Mouse (Mus musculus): Measurements from ENCODE around the gene Abcc6.

Gene Abcc6

DNA sequence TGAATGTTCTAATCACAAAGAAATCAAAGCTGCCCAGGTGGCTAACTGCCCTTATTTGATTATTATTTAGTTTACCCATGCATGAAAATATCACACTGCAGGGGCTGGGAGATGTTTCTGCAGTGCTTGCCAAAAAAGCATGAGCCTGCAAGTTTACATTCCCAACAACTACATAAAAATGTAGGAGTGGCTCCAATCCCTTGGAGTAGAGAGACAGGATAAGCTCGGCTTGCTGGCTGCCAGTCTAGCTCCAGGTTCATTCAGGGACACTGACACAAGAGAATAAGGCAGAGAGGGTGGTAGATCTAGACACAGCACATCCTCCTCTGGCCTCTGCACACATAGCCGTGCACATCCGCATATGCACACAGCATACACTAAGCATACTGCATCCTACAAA is 10.5 kb downstream of the Abcc6 start:
- Histone ChIP-seq H3K9me3 (ENCODE audit: low read length) (no peaks in the 10 kb centered on the region), H3K4me1 (replicated peaks; ENCODE audit: low read depth, low read length) (no peaks in the 10 kb centered on the region), H3K4me3 (replicated peaks; ENCODE audit: low read length) (no peak overlapping the region), H3K36me3 (ENCODE audit: insufficient read depth, low read length) (no peaks in the 10 kb centered on the region), H3K27me3 (ENCODE audit: insufficient read depth, low read length) (peaks cover 4% of the 10 kb centered on the region; the same call in 1 of the 2 replicates)
- TF ChIP-seq CTCF (conservative IDR thresholded peaks at IDR 0.05; ENCODE audit: low read length) (no peak), NANOG (IDR thresholded peaks at IDR 0.05; ENCODE audit: borderline replicate concordance, low read length) (no peak)

GRCm38 (mm10) chr7:46013266-46014010 is 16.7 kb downstream of the Abcc6 start:
- peaks cover 20% of the 10 kb centered on the region for H3K4me1 ChIP-seq (replicated peaks; ENCODE audit: low read depth, low read length)
- H3K4me3 ChIP-seq (replicated peaks; ENCODE audit: low read length), result no peak overlapping the region
- no peaks in the 10 kb centered on the region for H3K36me3 ChIP-seq (ENCODE audit: insufficient read depth, low read length)
- peaks cover 5% of the 10 kb centered on the region; the same call in 1 of the 2 replicates for H3K27me3 ChIP-seq (ENCODE audit: insufficient read depth, low read length)
- H3K9me3 ChIP-seq (ENCODE audit: low read length), result no peaks in the 10 kb centered on the region
- TF ChIP-seq POU5F1 (IDR thresholded peaks at IDR 0.05; ENCODE audit: borderline replicate concordance, low read length) (no peak), NANOG (IDR thresholded peaks at IDR 0.05; ENCODE audit: borderline replicate concordance, low read length) (no peak), CTCF (conservative IDR thresholded peaks at IDR 0.05; ENCODE audit: low read length) (no peak)

- TF ChIP-seq POU5F1 (IDR thresholded peaks at IDR 0.05; ENCODE audit: borderline replicate concordance, low read length) (no peak), CTCF (conservative IDR thresholded peaks at IDR 0.05; ENCODE audit: low read length) (no peak), NANOG (IDR thresholded peaks at IDR 0.05; ENCODE audit: borderline replicate concordance, low read length) (no peak)
- Histone ChIP-seq H3K27me3 (ENCODE audit: insufficient read depth, low read length) (peaks cover 5% of the 10 kb centered on the region; the same call in 1 of the 2 replicates), H3K36me3 (ENCODE audit: insufficient read depth, low read length) (no peaks in the 10 kb centered on the region), H3K9me3 (ENCODE audit: low read length) (no peaks in the 10 kb centered on the region), H3K4me3 (replicated peaks; ENCODE audit: low read length) (no peak overlapping the region), H3K4me1 (replicated peaks; ENCODE audit: low read depth, low read length) (peaks cover 20% of the 10 kb centered on the region)
These were observed 18.0 kb downstream of the Abcc6 start for GRCm38 (mm10) chr7:46012121-46012520.

DNA sequence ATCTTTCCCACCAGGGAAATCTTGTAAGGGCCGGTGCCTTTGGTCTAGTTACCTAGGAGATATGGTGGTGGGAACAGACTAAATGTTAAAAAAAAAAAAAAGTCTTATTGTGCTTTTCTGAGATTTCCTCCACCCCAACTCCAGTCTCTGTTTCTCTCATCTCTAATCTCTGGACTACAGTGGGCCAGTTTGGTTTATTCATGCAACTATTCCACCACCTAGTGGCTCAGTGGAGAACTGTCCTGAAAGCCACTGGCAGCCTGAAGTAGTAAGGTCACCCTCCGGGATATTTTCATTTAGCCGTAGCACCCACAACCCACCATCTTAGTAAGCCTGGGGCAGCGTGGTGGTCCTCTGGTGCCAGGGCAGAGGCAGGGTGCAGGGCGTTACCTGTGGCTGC is 20.5 kb downstream of the Abcc6 start:
- TF ChIP-seq POU5F1 (IDR thresholded peaks at IDR 0.05; ENCODE audit: borderline replicate concordance, low read length) (no peak), CTCF (conservative IDR thresholded peaks at IDR 0.05; ENCODE audit: low read length) (peak; percentile 88)
- peaks cover 20% of the 10 kb centered on the region for H3K4me1 ChIP-seq (replicated peaks; ENCODE audit: low read depth, low read length)
- H3K9me3 ChIP-seq (ENCODE audit: low read length), result no peaks in the 10 kb centered on the region
- no peak overlapping the region for H3K4me3 ChIP-seq (replicated peaks; ENCODE audit: low read length)
- peaks cover 16% of the 10 kb centered on the region; the same call in 1 of the 2 replicates for H3K27me3 ChIP-seq (ENCODE audit: insufficient read depth, low read length)
- H3K36me3 ChIP-seq (ENCODE audit: insufficient read depth, low read length), result no peaks in the 10 kb centered on the region

GRCm38 (mm10) chr7:46002748-46003147 is 27.4 kb downstream of the Abcc6 start:
- Histone ChIP-seq H3K4me3 (replicated peaks; ENCODE audit: low read length) (no peak overlapping the region), H3K9me3 (ENCODE audit: low read length) (no peaks in the 10 kb centered on the region), H3K4me1 (replicated peaks; ENCODE audit: low read depth, low read length) (peaks cover 15% of the 10 kb centered on the region), H3K36me3 (ENCODE audit: insufficient read depth, low read length) (no peaks in the 10 kb centered on the region), H3K27me3 (ENCODE audit: insufficient read depth, low read length) (peaks cover 11% of the 10 kb centered on the region; the same call in 1 of the 2 replicates)
- TF ChIP-seq CTCF (conservative IDR thresholded peaks at IDR 0.05; ENCODE audit: low read length), result peak; percentile 75
- TF ChIP-seq POU5F1 (IDR thresholded peaks at IDR 0.05; ENCODE audit: borderline replicate concordance, low read length), result no peak
- no peak for TF ChIP-seq NANOG (IDR thresholded peaks at IDR 0.05; ENCODE audit: borderline replicate concordance, low read length)

GRCm38 (mm10) chr7:46000577-46000976 is 29.5 kb downstream of the Abcc6 start:
- Histone ChIP-seq H3K4me3 (replicated peaks; ENCODE audit: low read length) (no peak overlapping the region), H3K9me3 (ENCODE audit: low read length) (no peaks in the 10 kb centered on the region), H3K27me3 (ENCODE audit: insufficient read depth, low read length) (peaks cover 8% of the 10 kb centered on the region; the same call in 1 of the 2 replicates), H3K36me3 (ENCODE audit: insufficient read depth, low read length) (no peaks in the 10 kb centered on the region), H3K4me1 (replicated peaks; ENCODE audit: low read depth, low read length) (peaks cover 15% of the 10 kb centered on the region)
- no peak for TF ChIP-seq NANOG (IDR thresholded peaks at IDR 0.05; ENCODE audit: borderline replicate concordance, low read length)
- TF ChIP-seq POU5F1 (IDR thresholded peaks at IDR 0.05; ENCODE audit: borderline replicate concordance, low read length), result no peak
- no peak for TF ChIP-seq CTCF (conservative IDR thresholded peaks at IDR 0.05; ENCODE audit: low read length)

DNA sequence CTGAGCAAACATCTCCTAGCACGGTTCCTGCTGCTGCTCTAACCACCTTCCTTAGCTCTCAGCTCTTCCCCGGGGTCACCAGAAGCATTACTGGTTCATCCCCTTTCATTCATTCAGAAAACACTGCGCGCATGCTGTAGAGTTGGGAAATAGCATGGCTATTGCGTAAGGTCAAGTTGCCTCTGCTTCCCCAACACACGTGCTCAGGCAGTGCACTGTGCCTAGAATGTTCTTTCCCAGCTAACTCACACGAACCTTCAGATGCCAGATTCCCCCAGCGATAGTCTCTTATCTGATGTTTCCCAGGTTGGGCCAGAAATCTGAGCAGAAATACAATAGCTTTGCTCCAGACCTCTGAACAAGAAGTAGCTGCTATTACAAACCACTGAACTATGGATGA is 37.6 kb downstream of the Abcc6 start:
- Histone ChIP-seq H3K4me1 (replicated peaks; ENCODE audit: low read depth, low read length) (no peaks in the 10 kb centered on the region), H3K4me3 (replicated peaks; ENCODE audit: low read length) (no peak overlapping the region), H3K27me3 (ENCODE audit: insufficient read depth, low read length) (no peaks in the 10 kb centered on the region), H3K36me3 (ENCODE audit: insufficient read depth, low read length) (no peaks in the 10 kb centered on the region), H3K9me3 (ENCODE audit: low read length) (no peaks in the 10 kb centered on the region)
- TF ChIP-seq CTCF (conservative IDR thresholded peaks at IDR 0.05; ENCODE audit: low read length) (no peak), NANOG (IDR thresholded peaks at IDR 0.05; ENCODE audit: borderline replicate concordance, low read length) (no peak), POU5F1 (IDR thresholded peaks at IDR 0.05; ENCODE audit: borderline replicate concordance, low read length) (no peak)

GRCm38 (mm10) chr7:45988344-45988743 is 41.8 kb downstream of the Abcc6 start:
- Histone ChIP-seq H3K27me3 (ENCODE audit: insufficient read depth, low read length) (no peaks in the 10 kb centered on the region), H3K4me1 (replicated peaks; ENCODE audit: low read depth, low read length) (peaks cover 11% of the 10 kb centered on the region), H3K4me3 (replicated peaks; ENCODE audit: low read length) (no peak overlapping the region), H3K36me3 (ENCODE audit: insufficient read depth, low read length) (no peaks in the 10 kb centered on the region), H3K9me3 (ENCODE audit: low read length) (no peaks in the 10 kb centered on the region)
- TF ChIP-seq NANOG (IDR thresholded peaks at IDR 0.05; ENCODE audit: borderline replicate concordance, low read length), result no peak

DNA sequence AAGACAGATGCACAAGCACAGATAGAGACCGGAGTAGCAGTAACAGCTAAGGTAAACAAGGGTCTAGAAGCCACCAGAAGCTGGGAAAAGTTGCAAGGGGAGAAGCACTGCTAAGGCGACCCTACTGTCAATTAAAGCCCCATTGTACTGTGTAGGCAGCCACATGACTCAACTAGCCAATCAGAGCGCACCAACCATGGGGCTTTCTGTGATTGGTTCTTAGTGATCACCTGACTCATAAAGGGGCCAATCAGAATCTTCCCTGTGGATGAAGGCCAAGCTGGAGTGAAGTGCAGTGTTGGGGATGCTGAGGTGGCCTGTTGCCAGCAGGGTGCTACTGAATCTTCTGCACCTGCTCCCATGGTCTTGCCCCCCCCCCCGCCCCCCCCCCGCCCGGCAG is 43.2 kb downstream of the Abcc6 start:
- Histone ChIP-seq H3K9me3 (ENCODE audit: low read length) (no peaks in the 10 kb centered on the region), H3K36me3 (ENCODE audit: insufficient read depth, low read length) (no peaks in the 10 kb centered on the region), H3K4me3 (replicated peaks; ENCODE audit: low read length) (no peak overlapping the region), H3K4me1 (replicated peaks; ENCODE audit: low read depth, low read length) (peaks cover 11% of the 10 kb centered on the region), H3K27me3 (ENCODE audit: insufficient read depth, low read length) (no peaks in the 10 kb centered on the region)
- TF ChIP-seq CTCF (conservative IDR thresholded peaks at IDR 0.05; ENCODE audit: low read length) (no peak), NANOG (IDR thresholded peaks at IDR 0.05; ENCODE audit: borderline replicate concordance, low read length) (no peak), POU5F1 (IDR thresholded peaks at IDR 0.05; ENCODE audit: borderline replicate concordance, low read length) (no peak)
